Mouse (Mus musculus) bone marrow, adult 2 months (tissue): ENCODE results near the gene Zgrf1. TPM values are rescaled to one million over a fixed set of nuclear protein-coding genes. Genes with fewer than 3 reads are reported as not detected.
A peak's percentile ranks its signal among the peaks of the same experiment; 100 is the strongest.

Experiments
- H3K27ac ChIP-seq: fragments of 200-500 bp; 2 replicates; pipeline ENCODE4 v1.5.1; 2012; ENCODE audit warnings: low read depth, mild to moderate bottlenecking, control low read depth, inconsistent platforms, low read length; ENCODE audit not compliant: control insufficient read depth, poor library complexity, insufficient read depth
- H3K4me1 ChIP-seq: fragments of 200-500 bp; 2 replicates; pipeline ENCODE4 v1.6.1; 2011; ENCODE audit warnings: low read length; ENCODE audit not compliant: control insufficient read depth, insufficient read depth
- H3K4me3 ChIP-seq: fragments of 200-500 bp; replicated peaks from 2 replicates; pipeline ENCODE3; 2011; ENCODE audit warnings: mild to moderate bottlenecking, low read depth, low read length, control low read depth; ENCODE audit not compliant: control insufficient read depth
- CTCF ChIP-seq: fragments of 200-500 bp; IDR thresholded peaks from 2 replicates; pipeline ENCODE4 v1.5.1; 2011; ENCODE audit warnings: low read length, control low read depth; ENCODE audit not compliant: control insufficient read depth, insufficient read depth
- POLR2A ChIP-seq: fragments of 200-500 bp; IDR thresholded peaks from 2 replicates; pipeline ENCODE4 v1.6.1; 2011; ENCODE audit warnings: low read depth, mild to moderate bottlenecking, control low read depth, low read length, borderline replicate concordance; ENCODE audit not compliant: control insufficient read depth
- WGBS: fragments of 180-500 bp; shearing (Covaris S2); methylation state at CpG from one replicate; pipeline ENCODE4 v1.1.7; 2018; 5-methylcytosine and 5-hydroxymethylcytosine counted together
- polyA plus RNA-seq: library from polyadenylated mRNA; stranded (reverse); fragments of >200 nt; gene quantifications from 2 replicates; pipeline ENCODE4 v1.2.4, GENCODE M21; 2011; ENCODE audit warnings: low replicate concordance; ENCODE audit not compliant: missing spikeins, insufficient read depth, insufficient read length

Zgrf1 gene
- polyA plus RNA-seq, 1 experiment: 10.1 TPM

DNA sequence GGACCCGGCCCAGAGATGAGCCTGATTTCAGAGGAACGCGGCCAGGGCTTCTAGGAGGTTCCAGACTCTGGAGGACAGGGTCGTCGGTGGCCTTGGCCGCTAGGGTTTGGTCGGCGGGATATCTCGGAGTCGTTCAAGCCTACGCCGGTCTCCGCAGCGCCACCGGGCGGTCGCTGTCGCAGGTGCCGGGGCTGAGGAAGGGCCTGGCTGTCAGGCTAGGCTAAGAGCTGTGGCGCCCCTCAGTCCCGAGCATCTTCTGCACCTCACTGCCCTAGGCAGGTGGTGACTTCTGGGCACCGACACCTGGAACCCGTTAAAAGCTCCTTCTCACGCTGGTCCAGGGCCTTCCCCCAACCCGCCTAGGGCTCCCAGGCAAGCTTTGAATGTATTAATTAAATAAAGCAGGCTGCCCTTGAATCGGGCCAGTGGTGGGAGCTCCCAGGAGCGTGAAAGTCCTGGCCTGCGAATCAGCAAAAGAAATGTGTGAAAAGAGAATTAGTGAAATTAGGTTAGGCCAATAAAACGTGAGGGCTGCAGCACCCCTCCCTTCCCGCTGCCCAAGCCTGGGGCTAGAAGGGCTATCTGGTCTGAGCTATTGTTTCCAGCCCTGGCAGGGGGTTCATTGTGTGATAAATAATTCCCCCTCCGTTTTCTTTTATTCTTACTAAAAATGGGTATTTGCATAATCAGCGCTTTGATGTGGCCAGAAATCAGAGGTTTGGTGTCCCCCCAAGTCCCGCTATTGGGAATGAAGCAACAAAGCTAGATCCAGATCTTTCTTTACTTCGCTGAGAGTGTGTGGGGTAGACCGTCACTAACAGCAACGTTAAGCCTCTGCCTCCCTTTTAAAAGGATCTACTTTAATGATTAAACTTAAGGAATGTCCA is 86.8 kb downstream of the Zgrf1 start:
- WGBS: 5% methylated on average over 36 of the region's 36 CpGs
- TF ChIP-seq POLR2A (0 out of 2 replicates have a peak, but pooled peaks have one; percentile 9), CTCF (peak; percentile 36; the same call in 1 of the 2 replicates)
- no peaks in the 10 kb centered on the region for H3K4me1 ChIP-seq
- no peak overlapping the region for H3K27ac ChIP-seq
- no peak overlapping the region for H3K4me3 ChIP-seq

DNA sequence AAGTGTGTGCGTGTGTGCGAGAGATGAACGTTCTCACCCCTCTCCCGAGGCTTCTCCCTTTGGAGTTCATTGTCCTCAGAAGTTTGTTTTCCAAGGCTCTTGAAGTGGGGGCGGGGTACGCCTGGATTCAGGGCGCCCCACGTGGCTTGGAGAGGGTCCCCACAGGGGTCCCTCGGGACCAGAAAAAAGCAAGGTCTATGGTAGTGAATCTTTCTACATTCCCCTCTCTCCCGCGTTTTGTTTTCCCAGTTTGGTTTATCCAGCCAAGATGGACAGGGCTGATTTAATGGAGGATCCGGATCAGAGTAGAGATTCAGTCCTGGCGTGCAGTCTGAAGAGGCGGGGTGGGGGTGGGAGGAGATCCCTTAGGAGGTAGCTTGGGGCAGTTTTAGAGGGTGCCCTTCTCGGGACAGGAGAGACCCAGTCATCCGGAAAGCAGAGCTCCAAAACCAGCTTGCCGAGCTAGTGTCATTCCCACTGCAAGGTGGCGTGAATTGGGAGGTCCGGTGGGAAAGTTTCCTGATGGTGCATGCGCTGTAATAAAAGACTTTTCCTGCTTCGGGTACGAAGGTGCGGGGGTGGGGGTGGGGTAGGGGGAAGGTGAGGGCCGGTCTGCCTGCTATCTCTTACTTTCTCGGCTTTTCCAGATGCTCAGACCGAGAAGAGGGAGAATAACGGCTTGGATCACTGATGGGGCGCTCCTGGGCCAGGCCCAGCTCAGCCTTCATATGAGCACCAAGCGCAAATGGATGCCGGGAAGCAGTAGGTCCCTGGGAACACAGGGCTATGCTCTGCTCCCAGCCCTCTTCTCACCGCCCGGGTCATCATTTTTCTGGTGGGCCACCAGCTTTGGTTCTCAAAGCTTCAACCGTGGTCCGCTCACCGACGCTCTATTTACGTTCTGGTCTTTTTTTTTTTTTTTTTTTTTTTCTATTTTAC is 87.7 kb downstream of the Zgrf1 start:
- no peaks in the 10 kb centered on the region for H3K4me1 ChIP-seq
- no peak overlapping the region for H3K4me3 ChIP-seq
- H3K27ac ChIP-seq: no peak overlapping the region
- 9% methylated on average over 37 of the region's 37 CpGs for WGBS
- no peak for TF ChIP-seq POLR2A
- TF ChIP-seq CTCF: no peak

DNA sequence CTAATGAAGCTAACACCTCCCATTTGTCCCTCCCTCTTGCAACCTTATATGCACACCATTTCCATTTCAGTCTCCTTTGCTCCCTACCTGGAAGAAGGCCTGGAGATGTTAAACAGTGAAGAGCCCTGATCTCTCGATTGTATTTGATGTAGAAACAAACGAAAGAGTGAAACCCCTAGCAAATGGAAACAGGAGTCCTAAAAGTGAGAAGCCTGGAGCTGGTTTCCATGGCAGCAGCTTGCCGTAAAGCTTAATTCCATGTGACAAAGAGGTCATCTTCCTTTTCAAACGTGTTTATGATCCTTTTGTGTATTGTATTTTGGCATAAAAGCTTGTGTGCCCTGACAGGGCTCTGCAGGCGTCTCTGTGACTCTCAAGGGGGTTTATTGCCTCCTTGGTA is 88.9 kb downstream of the Zgrf1 start:
- 10% methylated on average over 5 of the region's 5 CpGs for WGBS
- TF ChIP-seq CTCF: no peak
- TF ChIP-seq POLR2A: no peak

DNA sequence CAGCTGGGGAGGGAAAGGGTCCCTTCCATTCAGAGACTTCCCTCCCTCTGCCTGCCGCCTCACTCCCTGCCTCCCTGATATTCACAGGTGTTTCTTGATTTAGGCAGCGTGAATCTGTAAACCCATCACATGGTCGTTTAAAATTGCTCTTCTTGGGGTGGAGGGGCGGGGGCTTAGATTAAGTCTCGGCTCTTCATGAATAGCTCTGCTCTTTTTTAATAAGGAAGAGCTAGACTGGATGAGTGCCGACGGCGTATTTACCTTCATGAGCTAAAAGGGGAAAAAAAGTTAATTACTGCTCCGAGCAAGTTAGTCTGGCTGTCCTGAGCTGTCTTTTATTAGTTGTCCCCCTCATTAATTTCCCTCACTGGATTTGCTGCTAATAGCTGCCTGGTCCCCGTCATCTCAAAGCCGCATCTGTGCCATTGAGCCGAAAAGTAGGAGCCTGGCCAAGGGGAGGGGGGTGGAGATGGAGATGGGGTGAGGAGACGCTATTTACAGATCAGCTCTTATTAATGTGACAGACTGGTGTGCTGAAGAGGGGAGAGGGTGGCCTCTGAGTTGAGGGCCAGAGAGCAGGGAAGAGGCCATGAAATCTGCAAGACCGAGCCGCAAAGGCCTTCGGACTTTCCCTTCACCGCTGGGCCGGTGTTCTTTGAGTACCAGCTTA is 93.0 kb downstream of the Zgrf1 start:
- WGBS: 71% methylated on average over 18 of the region's 18 CpGs
- no peaks in the 10 kb centered on the region for H3K4me1 ChIP-seq
- TF ChIP-seq CTCF: no peak
- TF ChIP-seq POLR2A: no peak
- H3K4me3 ChIP-seq: no peak overlapping the region
- no peak overlapping the region for H3K27ac ChIP-seq

More for the DNA sequence above, 88.9 kb downstream of the Zgrf1 start:
- H3K4me3 ChIP-seq: no peak overlapping the region
- no peak overlapping the region for H3K27ac ChIP-seq
- H3K4me1 ChIP-seq: no peaks in the 10 kb centered on the region

DNA sequence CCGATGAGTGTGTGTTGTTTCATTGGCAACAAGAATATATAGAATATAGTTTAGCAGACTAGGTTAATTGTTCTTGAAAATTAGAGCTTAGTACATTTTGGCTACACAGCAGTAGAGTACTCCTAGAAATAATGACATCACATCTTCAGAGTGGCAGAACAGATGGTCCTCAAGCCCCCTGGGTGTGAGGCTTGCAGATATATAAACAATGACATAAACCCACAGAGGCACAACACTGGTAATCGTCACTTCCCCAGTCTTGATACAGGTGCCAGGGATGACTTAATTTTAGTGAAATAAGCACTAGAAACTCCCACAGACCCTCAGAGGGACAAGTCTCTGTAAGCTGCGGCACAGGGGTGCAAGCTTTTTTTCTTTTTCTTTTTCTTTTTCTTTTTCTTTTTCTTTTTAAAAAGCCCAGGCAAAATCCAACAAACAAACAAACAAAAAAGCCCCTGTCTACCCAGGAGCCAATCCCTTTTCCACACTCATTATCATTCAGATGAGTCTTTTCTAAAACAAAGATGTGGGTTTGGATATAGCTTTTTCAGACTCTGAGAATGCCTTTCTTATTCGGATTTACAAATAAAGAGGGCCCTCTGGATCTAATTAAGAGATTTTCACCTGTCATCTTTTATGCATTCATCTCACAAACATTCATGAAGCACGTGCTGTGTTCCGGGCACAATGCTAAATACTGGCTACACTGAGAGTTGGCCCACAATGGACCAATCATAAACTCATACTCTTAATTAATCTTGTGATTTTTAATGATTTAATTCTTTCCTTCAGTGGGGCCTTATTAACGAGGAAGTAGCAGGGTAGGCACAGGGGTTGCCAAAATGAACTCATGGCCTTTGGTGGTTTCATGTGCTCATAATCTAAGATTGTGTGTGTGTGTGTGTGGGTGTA is 98.7 kb downstream of the Zgrf1 start:
- TF ChIP-seq POLR2A (no peak), CTCF (no peak)

DNA sequence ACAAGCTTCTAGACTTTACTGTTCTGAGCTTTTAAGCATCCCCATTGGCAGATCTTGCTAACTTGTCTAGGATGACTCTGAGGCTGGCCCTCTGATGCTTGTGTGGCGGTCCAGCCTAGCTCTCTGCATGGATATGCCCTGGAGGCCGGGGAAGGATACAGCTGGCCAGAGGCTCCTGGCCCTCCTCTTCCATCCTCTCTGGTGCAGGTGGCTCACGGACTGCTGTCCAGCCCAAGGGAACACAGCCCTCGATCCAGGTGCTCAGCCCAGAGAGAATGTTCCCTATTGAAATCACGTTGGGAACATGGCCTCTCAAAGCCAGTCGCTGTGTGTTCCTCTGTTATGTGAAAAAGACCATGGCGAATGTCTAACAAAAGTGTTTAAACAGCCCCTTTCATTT is 107.4 kb downstream of the Zgrf1 start:
- Histone ChIP-seq H3K4me3 (no peak overlapping the region), H3K4me1 (no peaks in the 10 kb centered on the region), H3K27ac (no peak overlapping the region)
- WGBS: 76% methylated on average over 7 of the region's 7 CpGs
- TF ChIP-seq POLR2A (no peak), CTCF (no peak)

More for the DNA sequence above, 98.7 kb downstream of the Zgrf1 start:
- Histone ChIP-seq H3K27ac (no peak overlapping the region), H3K4me1 (no peaks in the 10 kb centered on the region), H3K4me3 (no peak overlapping the region)
- 63% methylated on average over 7 of the region's 7 CpGs for WGBS
